Mouse (Mus musculus) heart, embryonic 11.5 days (tissue): ENCODE results near the gene Slc23a4. TPM values are rescaled to one million over a fixed set of nuclear protein-coding genes. Genes with fewer than 3 reads are reported as not detected.
A peak's percentile ranks its signal among the peaks of the same experiment; 100 is the strongest.

Experiments used
- ATAC-seq: fragments of 200-750 bp; cut with Nextera tagmentation; replicated peaks from 2 replicates; pipeline ENCODE4 v1.8.0; 2017; ENCODE audit warnings: moderate library complexity; ENCODE audit not compliant: insufficient number of reproducible peaks, low FRiP score, low TSS enrichment
- H3K27ac ChIP-seq: fragments of 300-500 bp; sonication (generic); 2 replicates; pipeline ENCODE4 v1.5.1; 2014; ENCODE audit warnings: mild to moderate bottlenecking, low read depth, low read length
- H3K27me3 ChIP-seq: fragments of 300-500 bp; sonication (generic); 2 replicates; pipeline ENCODE4 v1.6.1; 2014; ENCODE audit warnings: mild to moderate bottlenecking, low read length, mixed read lengths; ENCODE audit not compliant: control insufficient read depth, insufficient read depth
- H3K36me3 ChIP-seq: fragments of 300-500 bp; sonication (generic); 2 replicates; pipeline ENCODE4 v1.6.1; 2014; ENCODE audit warnings: mild to moderate bottlenecking, low read length, moderate library complexity, mixed read lengths; ENCODE audit not compliant: control insufficient read depth, insufficient read depth
- H3K4me1 ChIP-seq: fragments of 300-500 bp; sonication (generic); 2 replicates; pipeline ENCODE4 v1.6.1; 2014; ENCODE audit warnings: low read length; ENCODE audit not compliant: control insufficient read depth, insufficient read depth
- H3K4me2 ChIP-seq: fragments of 300-500 bp; sonication (generic); 2 replicates; pipeline ENCODE4 v1.6.1; 2014; ENCODE audit warnings: mild to moderate bottlenecking, moderate library complexity
- H3K4me3 ChIP-seq: fragments of 300-500 bp; sonication (generic); 2 replicates; pipeline ENCODE4 v1.5.1; 2014; ENCODE audit warnings: low read depth, low read length
- H3K9ac ChIP-seq: fragments of 300-500 bp; sonication (generic); 2 replicates; pipeline ENCODE4 v1.6.1; 2014; ENCODE audit warnings: mild to moderate bottlenecking, low read depth, low read length, moderate library complexity
- H3K9me3 ChIP-seq: fragments of 300-500 bp; sonication (generic); replicated peaks from 2 replicates; pipeline ENCODE4 v1.6.1; 2016; ENCODE audit warnings: low read length; ENCODE audit not compliant: control insufficient read depth
- WGBS: fragments of 180-500 bp; shearing (Covaris S2); extraction: QIAGEN DNeasy Blood & Tissue Kit; methylation state at CpG from one replicate; pipeline ENCODE4 v1.1.7; 2014; ENCODE audit not compliant: insufficient replicate concordance; 5-methylcytosine and 5-hydroxymethylcytosine counted together
- polyA plus RNA-seq: library from polyadenylated mRNA; unstranded; fragments of >200 nt; fragmentation: Nextera tagmentation; extraction: Ambion mirVana; gene quantifications from 2 replicates; pipeline ENCODE4 v1.2.1, GENCODE M21; 2014

Slc23a4 gene
- polyA plus RNA-seq, 1 experiment from 2014 or later, result 0.17 TPM

- no peaks in the 10 kb centered on the region for H3K9me3 ChIP-seq
- 63% methylated on average over 7 of the region's 7 CpGs for WGBS
- H3K4me2 ChIP-seq, result no peak overlapping the region
- peaks cover 5% of the 10 kb centered on the region; the same call in 1 of the 2 replicates for H3K4me1 ChIP-seq
- ATAC-seq, result no peak
- H3K36me3 ChIP-seq, result no peaks in the 10 kb centered on the region
- peaks cover 14% of the 10 kb centered on the region; the same call in 1 of the 2 replicates for H3K27me3 ChIP-seq
- H3K4me3 ChIP-seq, result no peak overlapping the region
- no peak overlapping the region for H3K9ac ChIP-seq
- H3K27ac ChIP-seq, result no peak overlapping the region
These were observed 36.1 kb downstream of the Slc23a4 start for GRCm38 (mm10) chr6:34951956-34952667.

GRCm38 (mm10) chr6:34951518-34951917 is 36.7 kb downstream of the Slc23a4 start:
- H3K4me2 ChIP-seq, result no peak overlapping the region
- peaks cover 5% of the 10 kb centered on the region; the same call in 1 of the 2 replicates for H3K4me1 ChIP-seq
- H3K27ac ChIP-seq, result no peak overlapping the region
- H3K27me3 ChIP-seq, result peaks cover 14% of the 10 kb centered on the region; the same call in 1 of the 2 replicates
- whole genome bisulfite sequencing, result 74% methylated on average over 7 of the region's 7 CpGs
- no peak overlapping the region for H3K4me3 ChIP-seq
- no peak for ATAC-seq
- H3K9ac ChIP-seq, result no peak overlapping the region
- H3K9me3 ChIP-seq, result no peaks in the 10 kb centered on the region
- no peaks in the 10 kb centered on the region for H3K36me3 ChIP-seq

GRCm38 (mm10) chr6:34948461-34948860 is 39.7 kb downstream of the Slc23a4 start:
- Histone ChIP-seq H3K4me2 (peak overlapping the region; percentile 50), H3K9ac (no peak overlapping the region), H3K4me1 (no peaks in the 10 kb centered on the region), H3K27ac (no peak overlapping the region), H3K4me3 (0 out of 2 replicates have a peak overlapping the region, but pooled peaks have one; percentile 8), H3K27me3 (peaks cover 14% of the 10 kb centered on the region; the same call in 1 of the 2 replicates), H3K9me3 (no peaks in the 10 kb centered on the region), H3K36me3 (no peaks in the 10 kb centered on the region)
- no peak for ATAC-seq
- 18% methylated on average over 11 of the region's 11 CpGs for WGBS

GRCm38 (mm10) chr6:34946486-34947079 is 41.6 kb downstream of the Slc23a4 start:
- H3K4me2 ChIP-seq, result no peak overlapping the region
- WGBS, result 61% methylated on average over 1 of the region's 1 CpGs
- ATAC-seq, result no peak
- no peak overlapping the region for H3K4me3 ChIP-seq
- peaks cover 14% of the 10 kb centered on the region; the same call in 1 of the 2 replicates for H3K27me3 ChIP-seq
- no peak overlapping the region for H3K9ac ChIP-seq
- no peaks in the 10 kb centered on the region for H3K4me1 ChIP-seq
- no peaks in the 10 kb centered on the region for H3K9me3 ChIP-seq
- no peak overlapping the region for H3K27ac ChIP-seq
- H3K36me3 ChIP-seq, result no peaks in the 10 kb centered on the region

- Histone ChIP-seq H3K4me3 (no peak overlapping the region), H3K36me3 (no peaks in the 10 kb centered on the region), H3K27ac (no peak overlapping the region), H3K9ac (no peak overlapping the region), H3K4me1 (no peaks in the 10 kb centered on the region), H3K4me2 (no peak overlapping the region), H3K27me3 (peaks cover 5% of the 10 kb centered on the region; the same call in 1 of the 2 replicates), H3K9me3 (no peaks in the 10 kb centered on the region)
- no peak for ATAC-seq
- 77% methylated on average over 5 of the region's 5 CpGs for WGBS
These were observed 44.7 kb downstream of the Slc23a4 start for GRCm38 (mm10) chr6:34943499-34943898.

GRCm38 (mm10) chr6:34942446-34942845 is 45.8 kb downstream of the Slc23a4 start:
- WGBS, result 79% methylated on average over 9 of the region's 9 CpGs
- Histone ChIP-seq H3K4me2 (no peak overlapping the region), H3K4me1 (no peaks in the 10 kb centered on the region), H3K27me3 (no peaks in the 10 kb centered on the region), H3K9me3 (no peaks in the 10 kb centered on the region), H3K9ac (no peak overlapping the region), H3K4me3 (no peak overlapping the region), H3K27ac (no peak overlapping the region), H3K36me3 (no peaks in the 10 kb centered on the region)
- no peak for ATAC-seq

- Histone ChIP-seq H3K9ac (no peak overlapping the region), H3K4me1 (no peaks in the 10 kb centered on the region), H3K27ac (no peak overlapping the region), H3K9me3 (no peaks in the 10 kb centered on the region), H3K4me2 (no peak overlapping the region), H3K27me3 (no peaks in the 10 kb centered on the region), H3K36me3 (no peaks in the 10 kb centered on the region), H3K4me3 (no peak overlapping the region)
- ATAC-seq, result no peak
- WGBS, result 73% methylated on average over 2 of the region's 2 CpGs
These were observed 46.7 kb downstream of the Slc23a4 start for GRCm38 (mm10) chr6:34941496-34941895.

- no peak overlapping the region for H3K9ac ChIP-seq
- H3K9me3 ChIP-seq, result no peaks in the 10 kb centered on the region
- H3K4me1 ChIP-seq, result no peaks in the 10 kb centered on the region
- H3K36me3 ChIP-seq, result no peaks in the 10 kb centered on the region
- ATAC-seq, result no peak
- no peak overlapping the region for H3K4me2 ChIP-seq
- H3K4me3 ChIP-seq, result no peak overlapping the region
- WGBS, result 79% methylated on average over 8 of the region's 8 CpGs
- no peaks in the 10 kb centered on the region for H3K27me3 ChIP-seq
- H3K27ac ChIP-seq, result no peak overlapping the region
These were observed 48.8 kb downstream of the Slc23a4 start for GRCm38 (mm10) chr6:34939451-34939850.
